Mouse (Mus musculus): ENCODE measurements around the gene Gpr153. TPM values are rescaled to one million over a fixed set of nuclear protein-coding genes. Genes with fewer than 3 reads are reported as not detected.
A peak's percentile ranks its signal among the peaks of the same experiment; 100 is the strongest.

Gene Gpr153
- total and polyA plus RNA-seq, 3 experiments: 0.08 TPM; not detected in 2

DNA sequence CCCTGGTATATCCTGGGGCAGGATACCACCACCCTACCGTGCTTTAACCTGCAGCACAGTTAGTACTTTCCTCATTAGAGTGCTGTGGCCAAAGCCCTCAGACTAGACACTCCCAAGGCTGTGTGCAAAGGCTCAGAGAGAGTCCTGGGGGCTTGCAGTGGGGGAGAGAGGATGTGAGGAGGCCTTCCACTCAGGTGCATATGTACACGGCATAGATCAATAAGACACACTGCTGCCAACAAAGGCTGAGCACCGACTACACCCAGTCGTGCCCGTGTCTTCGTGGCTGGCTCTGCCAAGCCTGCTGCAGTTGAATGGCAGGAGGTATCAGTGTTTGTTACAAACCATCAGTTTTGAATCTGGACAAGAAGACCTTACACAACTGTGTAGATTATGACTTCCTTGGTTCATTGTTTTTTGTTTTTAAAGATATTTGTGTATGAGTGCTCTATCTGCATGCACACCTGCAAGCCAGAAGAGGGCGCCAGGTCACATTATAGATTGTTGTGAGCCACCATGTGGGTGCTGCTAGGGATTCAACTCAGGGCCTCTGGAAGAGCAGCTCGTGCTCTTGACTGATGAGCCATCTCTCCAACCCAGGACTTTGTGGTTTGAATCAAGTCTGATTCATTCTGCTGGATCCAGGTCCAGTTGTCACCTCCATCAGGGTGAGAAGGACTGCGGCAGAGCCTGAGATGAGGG is 9.0 kb upstream of the Gpr153 start:
- Histone ChIP-seq H3K9me3 (replicated peaks; ENCODE audit: insufficient read depth, low read length) (no peaks in the 10 kb centered on the region), H3K79me2 (ENCODE audit: control insufficient read depth, insufficient read depth, low read length, poor library complexity) (no peaks in the 10 kb centered on the region), H3K4me3 (ENCODE audit: control insufficient read depth in 1 of 2, insufficient read depth in 1 of 2, low read depth in 2 of 2, low read length in 2 of 2) (no peak overlapping the region), H3K36me3 (ENCODE audit: control insufficient read depth in 1 of 2, insufficient read depth in 2 of 2, low read length in 2 of 2) (no peaks in the 10 kb centered on the region), H3K27ac (ENCODE audit: control insufficient read depth, low read depth, low read length) (no peak overlapping the region), H3K9ac (ENCODE audit: control insufficient read depth, low read depth, low read length, poor library complexity, severe bottlenecking) (no peak overlapping the region), H3K27me3 (ENCODE audit: control insufficient read depth in 1 of 2, insufficient read depth in 2 of 2, low read length in 2 of 2) (no peaks in the 10 kb centered on the region), H3K4me1 (ENCODE audit: control insufficient read depth in 1 of 2, insufficient read depth in 2 of 2, low read length in 2 of 2) (no peaks in the 10 kb centered on the region)
- no peak for TF ChIP-seq TBP (IDR thresholded peaks at IDR 0.05; ENCODE audit: low read depth, low read length)
- peak; percentile 49 for TF ChIP-seq SMC3 (IDR thresholded peaks at IDR 0.05; ENCODE audit: low read depth, low read length)
- TF ChIP-seq GATA1 (IDR thresholded peaks at IDR 0.05; ENCODE audit: low read depth, low read length): no peak
- TF ChIP-seq SIN3A (IDR thresholded peaks at IDR 0.05; ENCODE audit: low read length): no peak
- TF ChIP-seq HCFC1 (IDR thresholded peaks at IDR 0.05; ENCODE audit: low read depth, low read length): no peak
- TF ChIP-seq ZNF384 (IDR thresholded peaks at IDR 0.05; ENCODE audit: low read depth, low read length): no peak
- TF ChIP-seq CTCF (IDR thresholded peaks at IDR 0.05 in 2 of 3, conservative IDR thresholded peaks at IDR 0.05 in 1 of 3; ENCODE audit: control insufficient read depth in 1 of 3, insufficient read depth in 1 of 3, low read depth in 2 of 3, low read length in 3 of 3, poor library complexity in 1 of 3, severe bottlenecking in 1 of 3): peak; percentile 59 to 67 (median 65)
- TF ChIP-seq POLR2A (IDR thresholded peaks at IDR 0.05; ENCODE audit: control insufficient read depth in 1 of 2, insufficient read depth in 1 of 2, low read depth in 1 of 2, low read length in 2 of 2, poor library complexity in 1 of 2): no peak
- no peak for TF ChIP-seq USF2 (IDR thresholded peaks at IDR 0.05; ENCODE audit: borderline replicate concordance in 1 of 2, insufficient read depth in 1 of 2, low read depth in 1 of 2, low read length in 2 of 2)
- no peak for TF ChIP-seq ZMIZ1 (IDR thresholded peaks at IDR 0.05; ENCODE audit: low read depth, low read length)
- no peak for TF ChIP-seq MEF2A (IDR thresholded peaks at IDR 0.05; ENCODE audit: extremely low read depth, insufficient replicate concordance, low read depth, low read length, poor library complexity, severe bottlenecking)
- TF ChIP-seq RAD21 (IDR thresholded peaks at IDR 0.05; ENCODE audit: low read depth, low read length): peak; percentile 26
- TF ChIP-seq KAT2A (conservative IDR thresholded peaks at IDR 0.05; ENCODE audit: low read depth, low read length): no peak
- TF ChIP-seq POLR2AphosphoS5 (IDR thresholded peaks at IDR 0.05; ENCODE audit: borderline replicate concordance, low read depth, low read length): no peak
- TF ChIP-seq ETS1 (IDR thresholded peaks at IDR 0.05; ENCODE audit: low read depth, low read length): no peak
- no peak for TF ChIP-seq BHLHE40 (IDR thresholded peaks at IDR 0.05; ENCODE audit: borderline replicate concordance, low read depth, low read length)
- TF ChIP-seq TCF12 (IDR thresholded peaks at IDR 0.05; ENCODE audit: low read depth, low read length): no peak
- no peak for TF ChIP-seq TAL1 (IDR thresholded peaks at IDR 0.05; ENCODE audit: low read length)
- 0 out of 2 replicates have a peak, but pooled peaks have one; percentile 27 for TF ChIP-seq MYC (IDR thresholded peaks at IDR 0.05; ENCODE audit: low read depth, low read length)
- peak; percentile 58 for DNase-seq (ENCODE audit: low read depth, low spot score)

DNA sequence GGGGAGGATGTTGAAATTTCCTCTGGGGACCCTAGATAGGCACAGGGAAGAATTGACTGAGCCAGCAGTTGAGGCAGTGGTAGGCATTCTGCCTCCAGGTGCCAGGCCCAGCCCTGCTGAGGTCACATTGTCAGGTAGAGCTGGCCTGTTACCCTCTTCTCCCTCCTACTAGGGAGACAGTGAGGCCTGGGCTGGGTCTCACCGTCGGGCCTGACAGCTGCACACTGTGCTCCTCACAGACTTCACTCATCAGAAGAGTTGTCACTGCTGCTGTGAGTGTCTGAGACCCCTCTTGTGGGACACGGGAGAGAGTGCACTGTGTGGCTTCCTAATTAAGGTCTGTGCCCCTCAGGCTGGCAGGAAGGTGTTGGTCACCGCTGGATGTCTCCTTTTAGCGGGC is 8.2 kb upstream of the Gpr153 start:
- H3K4me3 ChIP-seq (ENCODE audit: control insufficient read depth in 1 of 2, insufficient read depth in 1 of 2, low read depth in 2 of 2, low read length in 2 of 2): no peak overlapping the region
- no peaks in the 10 kb centered on the region for H3K4me1 ChIP-seq (ENCODE audit: control insufficient read depth in 1 of 2, insufficient read depth in 2 of 2, low read length in 2 of 2)
- no peaks in the 10 kb centered on the region for H3K27me3 ChIP-seq (ENCODE audit: control insufficient read depth in 1 of 2, insufficient read depth in 2 of 2, low read length in 2 of 2)
- DNase-seq (ENCODE audit: low read depth, low spot score): no peak
- no peaks in the 10 kb centered on the region for H3K36me3 ChIP-seq (ENCODE audit: control insufficient read depth in 1 of 2, insufficient read depth in 2 of 2, low read length in 2 of 2)
- H3K9ac ChIP-seq (ENCODE audit: control insufficient read depth, low read depth, low read length, poor library complexity, severe bottlenecking): no peak overlapping the region
- no peaks in the 10 kb centered on the region for H3K79me2 ChIP-seq (ENCODE audit: control insufficient read depth, insufficient read depth, low read length, poor library complexity)
- TF ChIP-seq MYB (IDR thresholded peaks at IDR 0.05; ENCODE audit: low read depth, low read length) (no peak), UBTF (IDR thresholded peaks at IDR 0.05; ENCODE audit: borderline replicate concordance, insufficient read depth, low read depth, low read length) (no peak), KAT2A (conservative IDR thresholded peaks at IDR 0.05; ENCODE audit: low read depth, low read length) (no peak), HCFC1 (IDR thresholded peaks at IDR 0.05; ENCODE audit: low read depth, low read length) (no peak), GABPA (IDR thresholded peaks at IDR 0.05; ENCODE audit: low read depth, low read length) (no peak)
- H3K9me3 ChIP-seq (replicated peaks; ENCODE audit: insufficient read depth, low read length): no peaks in the 10 kb centered on the region
- no peak overlapping the region for H3K27ac ChIP-seq (ENCODE audit: control insufficient read depth, low read depth, low read length)

All from MEL (cell line).